Comparison of ENCODE assay signal across 9 mouse cellular contexts in genomic region chr10:120124801-120125464, GRCm38 (mm10). TPM values are rescaled to one million over a fixed set of nuclear protein-coding genes. Genes with fewer than 3 reads are reported as not detected.
DNase-seq lines count a peak whose midpoint lies in the region; ATAC-seq and TF ChIP-seq lines count a peak whose summit lies in the region.
"Had no signal": no experiment of that assay in that cellular context is flagged by ENCODE, and none has a peak within 500 bp of the region (broad histone marks: within the 10 kb centered on the region; RNA-seq: fewer than 3 reads in every experiment).

No protein-coding gene starts in this region.

- H3K79me2 ChIP-seq in heart, adult 2 months (replicated peaks; ENCODE audit: control insufficient read depth, insufficient read depth, low read length) = no peaks in the 10 kb centered on the region

- peaks cover 2% of the 10 kb centered on the region; the same call in 1 of the 2 replicates for H3K27me3 ChIP-seq in heart, adult 2 months (ENCODE audit: control insufficient read depth, insufficient read depth, low read length)
- H3K27me3 ChIP-seq: hindbrain, embryonic 15.5 days had no signal

- DNase-seq in adrenal gland, postnatal 10 days = peak; percentile 92
- peak; percentile 70 for DNase-seq in embryo, embryonic 11.5 days (ENCODE audit: low read depth, low spot score)
- peak; percentile 82 to 88 for DNase-seq in heart, adult 2 months
- peak; percentile 89 for DNase-seq in layer of hippocampus, adult 11-12 months (ENCODE audit: low spot score)
- DNase-seq in lung, adult 2 months = peak; percentile 70
- peak; percentile 76 for DNase-seq in retina, postnatal 7 days (ENCODE audit: low read depth, low spot score)
- peak; percentile 61 to 72 for DNase-seq in urinary bladder, adult 18-20 months (ENCODE audit: low spot score in 2 of 2)

- no peaks in the 10 kb centered on the region; the same call in 1 of the 2 replicates for H3K4me1 ChIP-seq in heart, adult 2 months (ENCODE audit: control insufficient read depth, insufficient read depth, low read length)
- peaks cover 3% of the 10 kb centered on the region for H3K4me1 ChIP-seq in lung, adult 2 months (ENCODE audit: control insufficient read depth, insufficient read depth, low read length)
- H3K4me1 ChIP-seq: hindbrain, embryonic 15.5 days had no signal

- no peak overlapping the region for H3K27ac ChIP-seq in heart, adult 2 months
- H3K27ac ChIP-seq: hindbrain, embryonic 15.5 days had no signal

- H3K9ac ChIP-seq in heart, adult 2 months (ENCODE audit: low read depth, low read length) = no peak overlapping the region
- H3K9ac ChIP-seq: hindbrain, embryonic 15.5 days had no signal

- no peak overlapping the region for H3K4me3 ChIP-seq in heart, adult 2 months
- H3K4me3 ChIP-seq in lung, adult 2 months (replicated peaks; ENCODE audit: extremely low read depth, low read depth, low read length) = no peak overlapping the region
- H3K4me3 ChIP-seq: hindbrain, embryonic 15.5 days had no signal

- intact Hi-C loops in heart, adult 2 months (cut with DNase I) = loop anchor here (1.0 to 5.0 kb wide), 4 partner anchors 61 to 478 kb away; no protein-coding TSS in a partner anchor

- TF ChIP-seq EP300 in heart, adult 2 months (IDR thresholded peaks at IDR 0.05; ENCODE audit: insufficient read depth, low read depth, low read length) = peak; percentile 85

- 46% methylated on average over 7 of the region's 7 CpGs for WGBS in heart, adult 2 months
- 46% methylated on average over 7 of the region's 7 CpGs for WGBS in lung, adult 2 months

- peak; percentile 84 for TF ChIP-seq CTCF in heart, adult 2 months (IDR thresholded peaks at IDR 0.05)
- peak; percentile 91 for TF ChIP-seq CTCF in lung, adult 2 months (IDR thresholded peaks at IDR 0.05; ENCODE audit: insufficient read depth, low read length)

- ATAC-seq in CD4-positive, CD25-positive, alpha-beta regulatory T cell, adult 4 months = peak; percentile 86

- no peaks in the 10 kb centered on the region for H3K36me3 ChIP-seq in heart, adult 2 months (ENCODE audit: control insufficient read depth, insufficient read depth, low read length)
- H3K36me3 ChIP-seq: hindbrain, embryonic 15.5 days had no signal

- TF ChIP-seq POLR2A in heart, adult 2 months (IDR thresholded peaks at IDR 0.05; ENCODE audit: insufficient read depth, low read depth, low read length) = no peak
- TF ChIP-seq POLR2A in lung, adult 2 months (IDR thresholded peaks at IDR 0.05; ENCODE audit: borderline replicate concordance, extremely low read depth, low read depth, low read length) = no peak

RNA-seq across cellular contexts. Expression of gene Helb, which starts 12.1 kb away (rescaled TPM):
- polyA plus RNA-seq in CD4-positive, CD25-positive, alpha-beta regulatory T cell, adult 4 months (2017; shearing (Covaris generic)) = 10 to 100 TPM; 10.5 to 14.7 TPM
- total RNA-seq in adrenal gland, postnatal 10 days (2021) = 10 to 100 TPM; 10.2 to 13.5 TPM
- 10 to 100 TPM in 1 of 2 experiments, 1 to 10 TPM in 1; 7.7 to 11.0 TPM for total RNA-seq in heart, adult 2 months (2021)
- polyA plus RNA-seq in heart, adult 2 months (2012; rRNA removed) = 3.7 and 7.1 TPM in 2 replicates
- 4.6 and 5.8 TPM in 2 replicates for polyA plus RNA-seq in lung, adult 2 months (2012; rRNA removed)
